Comparison of ENCODE assay signal across 8 mouse cellular contexts in the genomic region with DNA sequence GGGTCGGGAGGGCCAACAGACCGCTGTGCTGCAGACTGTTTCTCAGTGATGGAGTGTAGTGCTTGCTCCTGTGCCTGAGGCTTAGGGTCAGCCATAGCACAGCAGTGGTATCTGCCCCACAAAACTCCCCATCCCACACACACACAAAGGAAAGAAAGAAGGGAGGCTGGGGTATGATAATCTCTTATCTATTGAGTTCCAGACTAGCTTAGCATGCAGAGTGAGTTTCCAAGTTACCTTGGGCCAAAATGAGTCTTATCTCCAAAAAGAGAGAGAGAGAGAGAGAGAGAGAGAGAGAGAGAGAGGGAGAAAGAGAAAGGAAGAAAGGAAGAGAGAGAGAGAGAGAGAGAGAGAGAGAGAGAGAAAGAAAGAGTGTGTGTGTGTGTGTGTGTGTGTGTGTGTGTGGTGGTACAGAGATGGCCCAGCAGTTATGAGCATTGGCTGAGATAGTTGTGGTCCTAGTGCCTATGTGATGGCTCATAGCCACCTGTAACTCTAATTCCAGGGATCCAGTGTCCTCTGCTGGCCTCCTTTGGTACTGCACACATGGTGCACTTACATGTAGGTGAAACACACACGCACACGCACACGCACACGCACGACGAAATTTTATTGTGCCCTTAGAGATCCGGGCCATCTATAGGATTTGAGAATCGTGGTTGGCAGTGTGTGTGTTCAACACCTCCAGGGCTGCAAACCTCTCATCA. TPM values are rescaled to one million over a fixed set of nuclear protein-coding genes. Genes with fewer than 3 reads are reported as not detected.
A peak's percentile ranks its signal among the peaks of the same experiment; 100 is the strongest.
DNase-seq lines count a peak whose midpoint lies in the region; ATAC-seq and TF ChIP-seq lines count a peak whose summit lies in the region.

No protein-coding gene starts in this region.

- no peak for TF ChIP-seq EP300 in heart, postnatal 0 days (IDR thresholded peaks at IDR 0.05; ENCODE audit: low read depth)

- no peaks in the 10 kb centered on the region for H3K27me3 ChIP-seq in heart, postnatal 0 days (ENCODE audit: control insufficient read depth, insufficient read depth, low read length)

- no peak overlapping the region for H3K27ac ChIP-seq in heart, postnatal 0 days (ENCODE audit: low read depth)

- ATAC-seq in heart, postnatal 0 days (ENCODE audit: insufficient read depth, low read depth) = no peak
- no peak for ATAC-seq in frontal cortex, adult (ENCODE audit: low TSS enrichment)

- H3K4me1 ChIP-seq in heart, postnatal 0 days (ENCODE audit: control insufficient read depth, insufficient read depth) = no peaks in the 10 kb centered on the region

- intact Hi-C loops in heart, postnatal 25 days (cut with DNase I) = no loop called here

- 76% methylated on average over 10 of the region's 10 CpGs for WGBS in heart, postnatal 0 days

- H3K36me3 ChIP-seq in heart, postnatal 0 days (replicated peaks; ENCODE audit: control insufficient read depth, insufficient read depth, low read length) = 0 out of 2 replicates have a peak, but pooled peaks cover 15% of the 10 kb centered on the region

- no peak for DNase-seq in heart, postnatal 0 days (ENCODE audit: low spot score)
- DNase-seq in heart, postnatal 25 days (ENCODE audit: low spot score) = no peak
- peak; percentile 68 to 77 for DNase-seq in CD8-positive naive resting alpha-beta T cell, adult 2 months (ENCODE audit: low read depth in 2 of 2, low spot score in 2 of 2)
- DNase-seq in brain, adult 2 months (ENCODE audit: low read depth, low spot score) = peak; percentile 41
- peak; percentile 71 for DNase-seq in lung, postnatal 36 days
- DNase-seq in adrenal gland, adult 8-10 months = no peak
- DNase-seq in embryo, embryonic 10 days (ENCODE audit: low spot score) = no peak

- no peak overlapping the region for H3K9ac ChIP-seq in heart, postnatal 0 days (replicated peaks; ENCODE audit: low read depth, low read length)

- no peaks in the 10 kb centered on the region for H3K9me3 ChIP-seq in heart, postnatal 0 days (replicated peaks; ENCODE audit: control insufficient read depth, low read length)

- no peak overlapping the region for H3K4me3 ChIP-seq in heart, postnatal 0 days (ENCODE audit: low read depth, low read length)

- H3K4me2 ChIP-seq in heart, postnatal 0 days (ENCODE audit: low read depth, low read length) = no peak overlapping the region

- peak; percentile 41 for TF ChIP-seq CTCF in heart, postnatal 0 days (IDR thresholded peaks at IDR 0.05; ENCODE audit: low read depth)

RNA-seq across cellular contexts. Expression of a gene that starts 4.6 kb away (rescaled TPM):
- total RNA-seq in heart, postnatal 0 days (2014; rRNA removed; ENCODE audit: low replicate concordance) = 63.1 and 144 TPM in 2 replicates
- 21.1 and 21.9 TPM in 2 replicates for polyA plus RNA-seq in heart, postnatal 0 days (2015; fragmentation: Nextera tagmentation; extraction: Ambion mirVana)
- total RNA-seq in heart, postnatal 25 days (2021) = 10 to 100 TPM; 38.2 to 44.6 TPM
- total RNA-seq in adrenal gland, adult 8-10 months (2022) = 10 to 100 TPM; 42.1 to 76.2 (median 60.1) TPM

RNA-seq across cellular contexts. Expression of a gene that starts 9.0 kb away (rescaled TPM):
- total RNA-seq in heart, postnatal 0 days (2014; rRNA removed; ENCODE audit: low replicate concordance) = 29.1 and 42.9 TPM in 2 replicates
- polyA plus RNA-seq in heart, postnatal 0 days (2015; fragmentation: Nextera tagmentation; extraction: Ambion mirVana) = 10.1 and 12.0 TPM in 2 replicates
- 10 to 100 TPM; 15.5 to 19.4 TPM for total RNA-seq in heart, postnatal 25 days (2021)
- total RNA-seq in adrenal gland, adult 8-10 months (2022) = 10 to 100 TPM; 35.3 to 39.7 (median 37.5) TPM

RNA-seq across cellular contexts. Expression of a gene that starts 9.0 kb away (rescaled TPM):
- total RNA-seq in heart, postnatal 0 days (2014; rRNA removed; ENCODE audit: low replicate concordance) = 50.9 and 84.1 TPM in 2 replicates
- 47.6 and 51.3 TPM in 2 replicates for polyA plus RNA-seq in heart, postnatal 0 days (2015; fragmentation: Nextera tagmentation; extraction: Ambion mirVana)
- total RNA-seq in heart, postnatal 25 days (2021) = 100 to 1,000 TPM in 1 of 2 experiments, 10 to 100 TPM in 1; 93.5 to 104 TPM
- total RNA-seq in adrenal gland, adult 8-10 months (2022) = 100 to 1,000 TPM; 195 to 259 (median 213) TPM

RNA-seq across cellular contexts. Expression of a gene that starts 15.4 kb away (rescaled TPM):
- total RNA-seq in heart, postnatal 0 days (2014; rRNA removed; ENCODE audit: low replicate concordance) = 28.6 and 77.4 TPM in 2 replicates
- 123 and 128 TPM in 2 replicates for polyA plus RNA-seq in heart, postnatal 0 days (2015; fragmentation: Nextera tagmentation; extraction: Ambion mirVana)
- 10 to 100 TPM; 70.7 to 77.3 TPM for total RNA-seq in heart, postnatal 25 days (2021)
- 100 to 1,000 TPM in 1 of 4 experiments, 10 to 100 TPM in 3; 74.1 to 119 (median 79.6) TPM for total RNA-seq in adrenal gland, adult 8-10 months (2022)

RNA-seq across cellular contexts. Expression of a gene that starts 15.5 kb away (rescaled TPM):
- 15.2 and 19.3 TPM in 2 replicates for total RNA-seq in heart, postnatal 0 days (2014; rRNA removed; ENCODE audit: low replicate concordance)
- polyA plus RNA-seq in heart, postnatal 0 days (2015; fragmentation: Nextera tagmentation; extraction: Ambion mirVana) = 18.0 and 20.0 TPM in 2 replicates
- 10 to 100 TPM; 14.3 to 17.5 TPM for total RNA-seq in heart, postnatal 25 days (2021)
- total RNA-seq in adrenal gland, adult 8-10 months (2022) = 10 to 100 TPM; 30.2 to 36.2 (median 33.8) TPM

Comparison
In these comparisons a context has a peak if more than half of its experiments do, and no peak if none do; other contexts are left out.
1. DNase-seq: peak in CD8-positive naive resting alpha-beta T cell, adult 2 months (2 of 2), brain, adult 2 months (single experiment) and lung, postnatal 36 days (single experiment); none in heart, postnatal 0 days (single experiment), heart, postnatal 25 days (single experiment), adrenal gland, adult 8-10 months (single experiment) and embryo, embryonic 10 days (single experiment).